Mouse (Mus musculus) megakaryocyte, embryonic 14.5 days (primary cell): ENCODE data around the gene Hagh. TPM values are rescaled to one million over a fixed set of nuclear protein-coding genes. Genes with fewer than 3 reads are reported as not detected.
A peak's percentile ranks its signal among the peaks of the same experiment; 100 is the strongest.

Source experiments
- H3K27me3 ChIP-seq: replicated peaks from 2 replicates; pipeline ENCODE3; 2012; ENCODE audit warnings: inconsistent platforms
- H3K36me3 ChIP-seq: replicated peaks from 2 replicates; pipeline ENCODE3; 2012; ENCODE audit warnings: low read length, inconsistent platforms, mixed read lengths
- H3K4me1 ChIP-seq: 2 replicates; pipeline ENCODE4 v1.6.1; 2012; ENCODE audit warnings: inconsistent platforms
- H3K4me3 ChIP-seq: replicated peaks from 2 replicates; pipeline ENCODE3; 2012; ENCODE audit warnings: moderate library complexity, mild to moderate bottlenecking, inconsistent platforms
- H3K9me3 ChIP-seq: 2 replicates; pipeline ENCODE4 v1.6.1; 2012; ENCODE audit warnings: inconsistent platforms
- FLI1 ChIP-seq: IDR thresholded peaks from 2 replicates; pipeline ENCODE4 v1.6.1; 2012; ENCODE audit warnings: low read length, inconsistent platforms, mixed read lengths
- GATA1 ChIP-seq: IDR thresholded peaks from 3 replicates; pipeline ENCODE4 v1.6.1; 2012; ENCODE audit warnings: mixed read lengths, low read length, inconsistent platforms, borderline replicate concordance
- polyA plus RNA-seq: library from polyadenylated mRNA; stranded (reverse); fragments of >175 nt; gene quantifications from 2 replicates; pipeline ENCODE4 v1.2.3, GENCODE M21; 2012; ENCODE audit warnings: low replicate concordance; ENCODE audit not compliant: insufficient read depth

The Hagh gene
- polyA plus RNA-seq, 1 experiment = 29.1 TPM

GRCm38 (mm10) chr17:24849733-24850064, 9.8 kb downstream of the Hagh start:
- peak overlapping the region; percentile 100 for H3K4me3 ChIP-seq
- H3K9me3 ChIP-seq = no peaks in the 10 kb centered on the region
- no peak for TF ChIP-seq FLI1
- no peak for TF ChIP-seq GATA1
- peaks cover 26% of the 10 kb centered on the region for H3K36me3 ChIP-seq
- H3K27me3 ChIP-seq = no peaks in the 10 kb centered on the region
- H3K4me1 ChIP-seq = peaks cover 39% of the 10 kb centered on the region

DNA sequence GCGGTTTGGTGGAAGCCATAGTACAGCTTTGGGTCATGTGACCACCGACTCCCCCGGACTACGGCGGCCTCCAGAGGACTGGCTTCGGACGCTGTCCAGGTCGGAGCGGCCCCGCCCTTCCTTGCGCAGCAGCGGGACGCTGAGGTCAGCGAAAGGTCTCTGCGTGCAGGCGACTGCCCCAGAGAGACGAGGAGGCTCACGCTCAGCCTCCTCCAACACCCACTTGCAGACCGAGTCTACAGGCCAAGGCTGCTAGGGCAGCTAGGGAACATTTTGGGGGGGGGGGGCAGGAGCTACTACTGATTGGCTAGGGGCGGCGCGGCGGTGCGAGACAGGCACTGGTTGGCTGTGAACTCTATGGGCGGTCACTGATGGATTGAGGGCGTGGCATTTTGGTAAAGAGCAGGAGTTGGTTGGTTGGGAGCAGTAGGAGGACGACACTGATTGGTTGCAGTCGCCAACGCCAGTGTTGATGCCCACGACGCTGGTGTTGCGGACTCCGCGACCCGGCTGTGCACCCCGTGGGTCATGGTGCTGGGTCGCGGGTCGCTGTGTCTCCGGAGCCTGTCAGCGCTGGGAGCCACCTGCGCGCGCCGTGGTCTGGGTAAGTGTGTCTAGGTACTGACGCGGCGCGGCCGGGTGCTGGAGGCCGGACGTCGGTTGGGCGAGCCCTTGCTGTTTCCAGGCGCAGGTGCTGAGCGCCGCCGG, 10.3 kb downstream of the Hagh start, which contains the start of gene Fahd1:
Gene Fahd1 (minus strand): TSS at position 300 of the 708 bp plus-strand sequence.
- H3K4me1 ChIP-seq = peaks cover 38% of the 10 kb centered on the region
- H3K4me3 ChIP-seq = peak within 1 kb of the TSS; percentile 100
- no peaks in the 10 kb centered on the region for H3K27me3 ChIP-seq
- H3K9me3 ChIP-seq = no peaks in the 10 kb centered on the region
- H3K36me3 ChIP-seq = peaks cover 30% of the 10 kb centered on the region
- TF ChIP-seq FLI1 (no peak), GATA1 (no peak)

DNA sequence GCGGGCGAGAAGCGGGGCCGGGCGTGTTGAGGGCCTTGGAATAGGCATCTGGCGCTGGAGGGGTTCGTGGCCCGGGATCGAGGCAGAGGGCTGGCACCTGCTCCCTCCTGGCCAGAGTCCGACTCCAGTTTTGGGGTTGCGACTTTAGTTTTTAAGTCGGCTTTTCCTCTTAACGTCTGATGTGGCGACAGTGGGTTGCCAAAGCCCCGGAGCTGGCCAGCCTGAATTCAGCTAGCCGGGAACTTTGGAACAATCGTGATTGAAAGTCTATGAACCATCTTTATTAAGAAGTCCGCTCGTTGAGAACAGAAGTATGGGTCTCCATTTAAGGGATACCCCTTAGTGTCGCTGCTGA, 10.8 kb downstream of the Hagh start:
- Histone ChIP-seq H3K36me3 (peaks cover 35% of the 10 kb centered on the region), H3K27me3 (no peaks in the 10 kb centered on the region), H3K9me3 (no peaks in the 10 kb centered on the region), H3K4me3 (peak overlapping the region; percentile 100), H3K4me1 (peaks cover 38% of the 10 kb centered on the region)
- no peak for TF ChIP-seq GATA1
- no peak for TF ChIP-seq FLI1

- H3K4me1 ChIP-seq = peaks cover 35% of the 10 kb centered on the region
- H3K4me3 ChIP-seq = peak overlapping the region; percentile 100
- H3K27me3 ChIP-seq = no peaks in the 10 kb centered on the region
- H3K9me3 ChIP-seq = no peaks in the 10 kb centered on the region
- H3K36me3 ChIP-seq = peaks cover 43% of the 10 kb centered on the region
- TF ChIP-seq GATA1 = no peak
- no peak for TF ChIP-seq FLI1
These were observed 11.6 kb downstream of the Hagh start for GRCm38 (mm10) chr17:24851381-24852125.

DNA sequence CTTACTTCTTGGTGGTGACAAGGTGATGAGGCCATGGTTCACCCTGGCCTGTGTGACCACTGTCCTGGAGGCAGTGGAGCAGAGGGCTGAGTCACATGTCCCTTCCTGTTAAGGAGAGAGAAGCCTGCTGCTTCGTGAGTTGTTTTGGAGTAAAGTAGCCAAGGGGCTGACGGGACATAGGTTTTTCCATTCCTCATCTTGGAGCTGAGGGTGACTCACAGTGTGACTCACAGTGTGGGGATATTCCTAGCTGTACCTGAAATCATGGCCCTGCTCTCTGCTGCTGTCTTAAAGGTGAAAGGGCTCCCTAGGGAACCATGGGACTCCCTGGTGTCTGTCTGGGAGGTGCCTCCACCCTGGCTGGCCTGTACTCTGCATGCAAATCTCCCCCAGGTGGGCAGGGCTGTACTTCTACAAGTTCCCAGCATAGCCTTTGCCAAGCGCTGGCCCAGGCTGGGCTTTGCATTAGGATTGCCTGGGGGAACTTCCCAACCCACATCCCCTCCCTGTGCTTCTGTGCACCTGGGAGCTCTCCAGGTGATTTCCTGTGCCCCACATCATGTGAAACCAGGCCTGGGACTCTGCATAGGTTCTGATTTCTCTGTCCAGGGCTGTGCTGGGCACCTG, 16.0 kb downstream of the Hagh start:
- Histone ChIP-seq H3K4me1 (peaks cover 43% of the 10 kb centered on the region), H3K27me3 (no peaks in the 10 kb centered on the region), H3K9me3 (no peaks in the 10 kb centered on the region), H3K36me3 (peaks cover 73% of the 10 kb centered on the region), H3K4me3 (no peak overlapping the region)
- TF ChIP-seq GATA1 (no peak), FLI1 (no peak)

DNA sequence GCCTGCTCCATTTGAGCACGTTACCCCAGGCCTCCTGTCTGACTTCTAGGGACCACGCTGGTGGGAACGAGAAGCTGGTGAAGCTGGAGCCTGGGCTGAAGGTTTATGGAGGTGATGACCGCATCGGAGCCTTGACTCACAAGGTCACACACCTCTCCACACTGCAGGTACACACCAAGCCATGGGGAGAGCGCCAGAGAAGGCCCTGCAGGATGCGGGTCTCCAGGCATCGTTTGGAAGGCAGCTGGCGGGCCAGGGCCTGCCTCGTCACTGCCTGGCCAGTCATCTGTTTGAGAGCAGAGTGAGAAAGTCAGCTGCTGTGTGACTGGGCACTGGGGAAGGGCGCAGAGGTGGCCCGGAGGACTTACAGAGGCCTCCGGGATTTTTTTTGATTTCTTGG, 16.6 kb downstream of the Hagh start:
- H3K36me3 ChIP-seq = peaks cover 80% of the 10 kb centered on the region
- no peak overlapping the region for H3K4me3 ChIP-seq
- TF ChIP-seq FLI1 (no peak), GATA1 (no peak)
- no peaks in the 10 kb centered on the region for H3K27me3 ChIP-seq
- no peaks in the 10 kb centered on the region for H3K9me3 ChIP-seq
- H3K4me1 ChIP-seq = peaks cover 37% of the 10 kb centered on the region

DNA sequence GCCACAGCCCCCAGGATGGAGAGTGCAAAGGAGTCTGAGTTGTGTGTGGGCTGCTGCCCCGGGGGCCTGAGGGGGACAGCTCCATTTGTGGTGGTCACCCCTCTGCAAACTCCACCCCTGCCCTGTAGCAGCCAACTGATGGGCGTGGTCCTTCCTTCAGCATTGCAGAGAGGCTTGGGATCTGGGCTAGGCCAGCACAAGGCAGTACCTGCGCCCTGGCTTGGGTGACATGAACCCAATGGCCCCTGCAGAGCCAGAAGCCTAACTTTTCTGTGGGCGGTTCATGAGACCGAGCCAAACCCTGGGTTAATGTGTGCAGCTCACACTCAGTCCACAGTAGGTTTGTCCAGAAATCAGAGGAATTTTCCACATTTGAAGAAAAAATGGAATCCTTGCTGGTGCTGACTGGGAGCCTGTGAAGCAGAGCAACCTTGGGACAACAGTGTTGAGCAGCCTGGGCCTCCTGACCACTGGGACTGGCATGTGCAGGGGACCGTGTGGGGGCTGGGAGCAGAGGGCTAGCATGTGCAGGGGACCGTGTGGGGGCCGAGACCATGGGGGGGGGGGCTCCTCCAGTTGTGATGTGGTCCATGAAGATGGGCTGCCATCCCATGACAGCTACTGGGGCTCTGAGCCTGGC, 18.0 kb downstream of the Hagh start:
- TF ChIP-seq FLI1 = no peak
- H3K9me3 ChIP-seq = no peaks in the 10 kb centered on the region
- H3K4me3 ChIP-seq = no peak overlapping the region
- H3K27me3 ChIP-seq = no peaks in the 10 kb centered on the region
- peaks cover 88% of the 10 kb centered on the region for H3K36me3 ChIP-seq
- H3K4me1 ChIP-seq = peaks cover 34% of the 10 kb centered on the region

DNA sequence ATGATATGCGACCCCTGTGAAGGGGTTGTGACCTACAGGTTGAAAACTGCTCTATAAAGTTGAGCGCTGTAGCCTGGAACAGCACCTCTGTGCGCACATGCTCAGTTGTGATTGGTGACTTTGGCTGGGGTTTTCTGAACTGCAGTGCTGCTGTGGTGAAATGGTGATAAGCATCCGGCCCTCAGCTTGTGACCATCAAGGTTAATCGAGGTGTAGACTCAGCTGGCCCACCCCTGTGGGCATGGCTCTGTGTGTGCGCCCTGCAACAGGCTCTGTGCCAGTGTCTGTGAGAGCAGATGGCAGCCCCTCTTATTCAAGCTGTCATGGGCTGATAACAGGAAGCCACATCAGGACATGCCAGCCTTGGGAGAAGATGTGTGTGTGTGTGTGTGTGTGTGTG, 19.0 kb downstream of the Hagh start:
- H3K36me3 ChIP-seq = peaks cover 89% of the 10 kb centered on the region
- no peak overlapping the region for H3K4me3 ChIP-seq

GRCm38 (mm10) chr17:24860076-24860475, 20.1 kb downstream of the Hagh start:
- no peaks in the 10 kb centered on the region for H3K9me3 ChIP-seq
- H3K36me3 ChIP-seq = peaks cover 92% of the 10 kb centered on the region
- peaks cover 28% of the 10 kb centered on the region for H3K4me1 ChIP-seq
- H3K4me3 ChIP-seq = peak overlapping the region; percentile 23
- TF ChIP-seq FLI1 (no peak), GATA1 (no peak)
- no peaks in the 10 kb centered on the region for H3K27me3 ChIP-seq

More for the DNA sequence above, 19.0 kb downstream of the Hagh start:
- H3K27me3 ChIP-seq = no peaks in the 10 kb centered on the region
- TF ChIP-seq GATA1 (no peak), FLI1 (no peak)
- H3K9me3 ChIP-seq = no peaks in the 10 kb centered on the region
- H3K4me1 ChIP-seq = peaks cover 28% of the 10 kb centered on the region

GRCm38 (mm10) chr17:24861785-24862184, 21.8 kb downstream of the Hagh start:
- no peak for TF ChIP-seq GATA1
- TF ChIP-seq FLI1 = no peak
- Histone ChIP-seq H3K36me3 (peaks cover 91% of the 10 kb centered on the region), H3K9me3 (no peaks in the 10 kb centered on the region)

More at GRCm38 (mm10) chr17:24861785-24862184, 21.8 kb downstream of the Hagh start:
- Histone ChIP-seq H3K4me3 (no peak overlapping the region), H3K4me1 (peaks cover 28% of the 10 kb centered on the region), H3K27me3 (no peaks in the 10 kb centered on the region)
